Mouse (Mus musculus): ENCODE data around the gene Tspyl4.
"Not testable (repeated sequence)": the region's sequence is repeated elsewhere in the genome, so short reads cannot be mapped to it uniquely, and the experiment has no call there.

Gene Tspyl4

DNA sequence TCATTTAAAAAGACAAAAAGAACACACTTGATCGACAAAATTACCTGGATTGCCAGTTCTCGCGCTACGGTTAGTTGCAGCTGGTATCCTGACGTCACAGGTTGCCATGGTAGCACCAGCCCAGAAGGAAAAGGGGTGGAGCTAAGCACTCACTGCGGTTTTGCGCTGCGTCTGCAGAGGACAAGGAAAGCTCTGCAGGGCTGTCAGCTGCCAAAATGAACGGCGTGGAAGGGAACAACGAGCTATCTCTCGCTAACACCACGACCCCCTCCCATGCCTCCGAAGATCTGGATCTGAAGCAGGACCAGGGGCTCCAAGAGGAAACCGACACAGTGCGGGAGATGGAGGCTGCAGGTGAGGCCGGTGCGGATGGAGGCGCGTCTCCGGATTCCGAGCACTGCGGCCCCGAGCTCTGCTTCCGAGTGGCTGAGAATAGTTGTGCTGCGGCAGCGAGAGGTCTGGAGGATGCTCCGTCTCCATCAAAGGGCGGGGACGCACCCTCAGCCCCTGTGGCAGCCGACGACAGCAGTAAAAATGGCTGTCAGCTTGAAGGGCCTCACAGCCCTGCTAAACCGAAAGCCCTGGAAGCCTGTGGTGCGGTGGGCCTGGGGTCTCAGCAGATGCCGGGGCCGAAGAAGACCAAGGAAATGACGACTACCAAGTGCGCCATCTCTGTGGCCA lies at the start of gene Tspyl4:
Tspyl4 (plus strand) TSS at position 144 of the 681 bp plus-strand sequence.
- DNase-seq (ENCODE audit: low spot score) = peak; percentile 86

DNA sequence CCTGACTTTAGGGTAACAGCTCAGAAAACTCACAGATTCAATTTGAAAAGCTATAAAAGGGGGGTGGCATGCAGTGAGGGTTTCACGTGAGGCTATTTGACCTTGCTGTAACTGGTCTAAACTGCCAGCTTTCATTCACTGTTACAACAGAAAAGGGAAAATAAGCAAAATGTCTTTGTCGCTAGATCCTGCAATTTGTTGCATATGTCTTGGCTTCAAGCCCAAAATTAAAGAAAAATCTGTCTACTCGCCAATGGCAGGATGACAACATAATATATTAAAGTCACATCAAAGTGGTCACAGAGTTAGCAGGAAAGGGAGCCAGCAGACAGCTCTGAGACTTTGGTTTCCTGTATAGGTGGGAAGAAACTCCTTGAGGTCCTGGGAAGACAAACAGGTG lies 49.5 kb upstream of the Tspyl4 start:
- no peak for DNase-seq (ENCODE audit: low spot score)

DNA sequence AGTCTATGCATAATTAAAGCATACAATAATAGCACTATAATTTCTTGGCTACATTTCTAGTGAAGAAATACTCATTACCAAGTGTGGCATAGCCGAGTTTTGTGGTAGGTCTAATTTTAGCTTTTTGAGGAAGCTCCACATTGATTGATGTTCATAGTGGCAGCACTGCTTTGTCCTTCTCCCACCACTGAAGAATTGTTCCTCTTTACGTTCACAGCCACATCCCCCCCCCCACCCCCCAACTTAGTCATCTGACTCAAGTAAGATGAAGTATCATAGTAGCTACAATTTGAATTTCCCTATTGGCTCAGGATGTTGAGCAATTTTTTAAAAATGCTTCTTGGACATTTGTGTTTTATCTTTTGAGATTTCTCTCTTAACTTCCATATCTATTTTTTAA lies 47.6 kb upstream of the Tspyl4 start:
- no peak for DNase-seq (ENCODE audit: low spot score)

DNA sequence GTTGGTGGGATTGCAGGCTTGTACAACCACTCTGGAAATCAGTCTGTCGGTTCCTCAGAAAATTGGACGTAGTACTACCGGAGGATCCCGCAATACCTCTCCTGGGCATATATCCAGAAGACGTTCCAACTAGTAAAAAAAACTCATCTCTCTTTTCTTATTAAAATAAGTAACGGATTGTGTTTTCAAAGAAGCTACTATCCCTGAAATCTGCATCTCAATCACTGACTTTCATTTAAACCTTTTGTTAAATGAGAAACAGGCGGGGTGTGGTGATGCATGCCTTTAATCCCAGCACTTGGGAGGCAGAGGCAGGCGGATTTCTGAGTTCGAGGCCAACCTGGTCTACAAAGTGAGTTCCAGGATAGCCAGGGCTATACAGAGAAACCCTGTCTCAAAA lies 44.4 kb upstream of the Tspyl4 start:
- not testable (repeated sequence) for DNase-seq (ENCODE audit: low spot score)

DNA sequence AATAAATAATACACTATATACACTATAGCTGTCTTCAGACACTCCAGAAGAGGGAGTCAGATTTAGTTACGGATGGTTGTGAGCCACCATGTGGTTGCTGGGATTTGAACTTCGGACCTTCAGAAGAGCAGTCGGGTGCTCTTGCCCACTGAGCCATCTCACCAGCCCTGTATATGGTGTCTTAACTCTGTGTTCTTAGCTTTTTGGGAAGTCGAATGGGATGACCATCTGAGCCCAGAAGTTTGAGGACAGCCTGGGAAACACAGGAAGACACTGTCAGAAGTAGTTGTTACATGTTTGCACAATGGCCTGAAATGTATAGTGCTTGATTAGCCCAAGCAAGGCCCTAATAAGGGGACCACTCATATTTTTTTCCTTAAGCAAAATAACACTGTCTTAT lies 32.1 kb upstream of the Tspyl4 start:
- DNase-seq (ENCODE audit: low spot score) = no peak

DNA sequence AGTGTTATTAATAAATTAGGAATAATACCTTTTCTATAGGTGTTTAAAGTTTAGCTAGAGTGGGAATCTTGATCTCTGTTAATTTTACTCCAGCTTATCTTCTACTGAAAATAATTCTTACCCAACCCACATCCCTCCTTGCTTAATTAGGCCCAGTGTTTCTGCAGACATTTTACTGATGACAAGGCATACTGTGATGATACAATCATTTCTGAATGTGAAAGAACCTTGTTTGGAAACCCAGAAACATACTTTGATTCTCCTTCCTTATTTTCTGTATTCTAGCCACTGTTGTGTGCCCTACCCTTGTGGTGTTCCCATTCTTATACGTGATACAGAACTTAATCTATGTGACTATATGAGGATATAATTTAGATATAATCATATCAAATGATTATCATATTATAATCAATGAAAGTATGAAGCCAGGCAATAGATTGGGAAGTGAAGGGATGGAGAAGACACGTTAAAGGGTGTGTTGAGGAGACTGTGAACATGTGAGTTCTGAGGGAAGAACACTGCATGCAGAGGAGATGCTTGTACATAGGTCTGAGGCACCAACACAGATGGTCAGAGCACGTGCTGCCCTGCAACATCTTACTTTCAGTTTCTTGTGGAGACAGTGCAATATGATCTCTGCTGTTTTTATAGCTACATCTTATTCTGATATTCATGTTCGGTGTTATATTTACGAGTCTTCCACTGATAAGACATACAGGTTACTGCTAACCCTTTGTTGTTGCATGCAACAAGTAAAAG lies 29.8 kb upstream of the Tspyl4 start:
- DNase-seq (ENCODE audit: low spot score) = no peak

DNA sequence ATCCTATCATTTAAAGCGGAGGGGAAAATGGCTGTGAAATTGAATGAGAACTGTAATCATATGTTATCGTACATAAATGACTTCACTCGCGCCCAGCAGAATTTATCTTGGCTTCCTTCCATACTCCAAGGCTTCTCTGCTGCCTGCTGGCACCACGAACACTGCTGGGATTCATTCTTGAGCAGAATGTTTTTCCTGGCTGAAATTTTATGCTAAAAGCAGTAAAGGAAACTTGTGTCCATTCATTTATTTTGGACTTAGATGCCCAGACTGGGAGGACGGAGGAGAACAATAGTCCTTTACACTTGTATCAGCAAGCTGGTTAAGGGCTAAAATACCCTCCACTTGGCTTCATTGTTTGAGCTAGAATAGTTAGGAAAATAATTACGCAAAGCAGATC lies 25.6 kb upstream of the Tspyl4 start:
- no peak for DNase-seq (ENCODE audit: low spot score)

DNA sequence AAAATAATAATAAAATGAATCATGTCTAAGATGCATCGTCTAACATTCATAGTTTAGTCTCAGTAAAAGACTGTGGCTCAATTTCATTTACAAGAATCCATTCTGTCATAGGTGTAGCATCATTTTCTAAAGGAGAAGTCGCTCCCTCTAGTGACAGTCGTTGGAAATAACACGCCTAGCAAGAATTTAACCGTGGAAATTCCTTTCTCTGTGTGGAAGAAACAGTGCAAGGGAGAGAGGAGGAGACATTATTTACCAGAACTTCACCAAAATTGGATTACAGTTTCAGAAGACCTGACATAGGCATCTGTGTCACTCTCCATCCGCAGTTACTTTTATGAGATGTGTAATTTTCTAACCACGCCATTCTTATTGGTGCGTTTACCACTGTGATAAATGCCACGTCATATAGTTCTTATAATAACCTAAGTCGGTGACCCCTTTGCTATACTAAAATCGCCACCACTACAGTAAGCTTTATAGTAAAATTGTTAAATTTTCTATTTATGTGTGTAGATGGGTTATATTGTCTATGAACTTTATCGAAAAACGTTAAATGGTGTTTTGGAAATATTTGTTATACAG lies 16.6 kb upstream of the Tspyl4 start:
- DNase-seq (ENCODE audit: low spot score) = no peak

DNA sequence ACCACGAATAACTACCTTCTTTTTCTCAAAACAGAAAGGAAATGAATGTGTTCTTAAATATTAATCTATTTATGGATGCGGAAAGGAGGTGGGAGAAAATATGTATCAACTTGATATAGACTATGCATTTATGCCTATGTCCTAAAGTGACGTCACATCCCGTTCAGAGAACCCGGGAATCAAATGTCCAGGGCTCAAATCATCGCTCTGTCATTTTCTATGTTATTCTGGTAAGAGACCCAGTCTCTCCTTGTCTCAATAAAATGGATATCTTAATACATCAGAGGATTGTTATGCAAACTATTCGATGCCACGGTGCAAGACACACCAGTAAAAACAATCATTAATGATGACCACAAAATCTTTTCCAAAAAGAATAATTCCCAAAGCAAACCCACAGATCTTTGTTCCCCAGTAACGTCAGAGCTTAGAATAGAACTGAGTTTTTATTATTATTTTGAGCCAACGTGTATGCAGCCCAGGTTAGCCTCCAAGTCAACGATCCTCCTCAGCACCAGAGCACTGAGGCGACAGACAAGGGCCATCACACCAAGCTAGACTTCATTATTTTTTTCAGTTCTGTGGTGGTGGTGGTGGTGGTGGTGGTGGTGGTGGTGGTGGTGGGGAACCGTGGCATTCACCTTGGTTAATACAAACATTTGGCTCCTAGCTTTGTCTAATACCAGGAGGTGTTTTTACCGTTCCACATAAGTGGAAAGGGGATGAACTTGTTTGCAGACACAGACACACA lies 15.9 kb upstream of the Tspyl4 start:
- DNase-seq (ENCODE audit: low spot score) = no peak

DNA sequence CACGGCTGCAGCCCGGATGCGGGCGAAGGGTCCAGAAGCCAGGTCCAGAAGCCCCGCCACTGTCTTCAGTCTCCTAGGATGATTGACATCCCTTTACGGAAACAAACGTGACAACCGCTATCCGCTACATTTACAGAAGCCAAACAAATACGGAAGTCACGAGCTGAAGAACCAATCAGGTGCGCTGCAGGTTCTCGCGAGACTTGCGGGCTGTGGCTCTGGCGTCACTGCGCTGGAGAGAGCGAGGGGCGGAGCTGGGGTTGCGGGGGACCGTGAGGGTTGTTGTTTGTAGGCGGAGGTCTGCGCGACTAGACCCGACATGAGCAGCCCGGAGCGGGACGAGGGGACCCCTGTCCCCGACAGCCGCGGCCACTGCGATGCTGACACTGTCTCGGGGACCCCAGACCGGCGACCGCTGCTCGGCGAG lies 15.3 kb upstream of the Tspyl4 start, which contains the start of gene Tspyl1:
Tspyl1 (plus strand) TSS at position 229 of the 427 bp plus-strand sequence.
- DNase-seq (ENCODE audit: low spot score) = peak; percentile 97

DNA sequence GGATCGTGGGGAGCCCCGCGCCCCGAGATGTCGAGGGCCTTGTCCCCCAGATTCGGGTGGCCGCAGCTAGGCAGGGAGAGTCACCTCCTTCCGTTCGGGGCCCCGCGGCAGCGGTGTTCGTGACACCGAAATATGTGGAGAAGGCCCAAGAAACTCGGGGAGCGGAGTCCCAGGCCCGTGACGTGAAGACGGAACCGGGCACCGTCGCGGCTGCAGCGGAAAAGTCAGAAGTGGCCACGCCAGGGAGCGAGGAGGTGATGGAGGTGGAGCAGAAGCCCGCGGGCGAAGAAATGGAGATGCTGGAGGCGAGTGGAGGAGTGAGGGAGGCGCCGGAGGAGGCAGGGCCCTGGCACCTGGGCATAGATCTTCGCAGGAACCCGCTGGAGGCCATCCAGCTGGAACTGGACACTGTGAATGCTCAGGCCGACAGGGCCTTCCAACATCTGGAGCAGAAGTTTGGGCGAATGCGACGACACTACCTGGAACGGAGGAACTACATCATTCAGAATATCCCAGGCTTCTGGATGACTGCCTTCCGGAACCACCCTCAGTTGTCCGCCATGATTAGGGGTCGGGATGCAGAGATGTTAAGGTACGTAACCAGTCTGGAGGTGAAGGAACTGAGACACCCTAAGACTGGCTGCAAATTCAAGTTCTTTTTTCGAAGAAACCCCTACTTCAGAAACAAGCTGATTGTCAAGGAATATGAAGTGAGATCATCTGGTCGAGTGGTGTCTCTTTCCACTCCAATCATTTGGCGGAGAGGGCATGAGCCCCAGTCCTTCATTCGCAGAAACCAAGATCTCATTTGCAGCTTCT lies 14.6 kb upstream of the Tspyl4 start:
- peak; percentile 42 for DNase-seq (ENCODE audit: low spot score)

DNA sequence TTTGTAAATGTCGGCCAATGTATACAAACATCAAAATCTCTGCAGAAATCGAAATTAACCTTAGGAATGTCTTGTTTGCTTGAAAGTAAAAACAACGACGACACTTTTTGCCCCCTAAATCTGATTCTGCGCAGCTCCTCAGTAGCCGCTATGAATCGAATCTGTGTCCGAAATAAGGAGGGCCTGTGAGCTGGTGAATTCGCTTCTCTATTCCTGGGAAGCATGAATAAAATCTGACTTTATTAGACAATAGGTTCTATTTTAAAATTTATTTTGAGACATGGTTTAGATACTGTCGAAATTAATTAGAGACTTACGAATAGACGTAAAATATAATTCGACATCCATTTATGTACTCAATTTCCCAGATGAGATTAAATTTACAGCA lies 337 bp upstream of the Tspyl4 start:
- DNase-seq (ENCODE audit: low spot score) = no peak

DNA sequence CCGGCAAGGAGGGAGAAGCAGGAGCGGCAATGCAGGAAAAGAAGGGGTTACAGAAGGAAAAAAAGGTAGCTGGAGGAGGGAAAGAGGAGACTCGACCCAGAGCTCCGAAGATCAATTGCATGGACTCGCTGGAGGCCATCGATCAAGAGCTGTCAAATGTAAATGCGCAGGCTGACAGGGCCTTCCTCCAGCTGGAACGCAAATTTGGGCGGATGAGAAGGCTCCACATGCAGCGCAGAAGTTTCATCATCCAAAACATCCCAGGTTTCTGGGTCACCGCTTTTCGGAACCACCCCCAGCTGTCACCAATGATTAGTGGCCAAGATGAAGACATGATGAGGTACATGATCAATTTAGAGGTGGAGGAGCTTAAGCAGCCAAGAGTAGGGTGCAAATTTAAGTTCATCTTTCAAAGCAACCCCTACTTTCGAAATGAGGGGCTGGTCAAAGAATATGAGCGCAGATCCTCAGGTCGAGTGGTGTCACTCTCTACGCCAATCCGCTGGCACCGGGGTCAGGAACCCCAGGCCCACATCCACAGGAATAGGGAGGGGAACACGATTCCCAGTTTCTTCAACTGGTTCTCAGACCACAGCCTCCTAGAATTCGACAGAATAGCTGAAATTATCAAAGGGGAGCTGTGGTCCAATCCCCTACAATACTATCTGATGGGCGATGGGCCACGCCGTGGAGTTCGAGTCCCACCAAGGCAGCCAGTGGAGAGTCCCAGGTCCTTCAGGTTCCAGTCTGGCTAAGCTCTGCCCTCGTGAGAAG lies 925 bp downstream of the Tspyl4 start:
- no peak for DNase-seq (ENCODE audit: low spot score)

DNA sequence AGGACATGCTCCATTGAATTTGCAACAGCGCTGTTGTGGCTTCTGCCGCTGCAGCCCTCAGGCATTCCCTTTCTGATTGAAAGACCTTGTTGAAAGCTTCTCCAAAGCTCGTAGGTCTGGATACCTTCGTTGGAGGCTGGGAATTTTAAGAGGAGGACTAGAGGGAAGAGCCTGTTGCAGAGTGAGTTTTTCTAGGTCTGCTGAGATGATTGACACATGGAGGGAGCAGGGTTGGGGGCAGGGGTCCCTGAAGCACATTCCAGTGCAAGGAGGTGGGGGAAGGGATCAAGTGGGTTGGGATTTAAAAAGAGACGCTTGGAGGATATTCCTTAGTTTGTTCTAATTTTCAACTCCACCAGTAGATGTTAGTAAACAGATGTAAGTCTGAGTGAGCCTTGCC lies 3.1 kb downstream of the Tspyl4 start:
- no peak for DNase-seq (ENCODE audit: low spot score)

DNA sequence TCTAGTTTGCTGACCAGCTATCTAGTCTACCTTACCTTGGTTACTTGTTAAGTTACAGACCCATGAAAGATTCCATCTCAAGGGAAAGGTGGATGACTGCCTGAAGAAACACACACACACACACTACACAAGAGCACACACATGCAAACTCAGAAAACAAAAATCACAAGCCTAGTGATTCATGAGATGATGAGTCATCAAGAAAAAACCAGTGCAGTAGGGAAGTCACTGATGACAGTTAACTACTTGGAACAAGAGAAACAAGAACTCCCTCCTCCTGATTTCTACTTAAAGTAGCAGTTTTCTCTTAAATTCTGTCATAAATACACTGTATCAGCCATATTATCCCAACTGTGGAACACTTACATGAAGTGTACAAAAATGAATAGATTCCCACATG lies 9.8 kb downstream of the Tspyl4 start:
- no peak for DNase-seq (ENCODE audit: low spot score)

DNA sequence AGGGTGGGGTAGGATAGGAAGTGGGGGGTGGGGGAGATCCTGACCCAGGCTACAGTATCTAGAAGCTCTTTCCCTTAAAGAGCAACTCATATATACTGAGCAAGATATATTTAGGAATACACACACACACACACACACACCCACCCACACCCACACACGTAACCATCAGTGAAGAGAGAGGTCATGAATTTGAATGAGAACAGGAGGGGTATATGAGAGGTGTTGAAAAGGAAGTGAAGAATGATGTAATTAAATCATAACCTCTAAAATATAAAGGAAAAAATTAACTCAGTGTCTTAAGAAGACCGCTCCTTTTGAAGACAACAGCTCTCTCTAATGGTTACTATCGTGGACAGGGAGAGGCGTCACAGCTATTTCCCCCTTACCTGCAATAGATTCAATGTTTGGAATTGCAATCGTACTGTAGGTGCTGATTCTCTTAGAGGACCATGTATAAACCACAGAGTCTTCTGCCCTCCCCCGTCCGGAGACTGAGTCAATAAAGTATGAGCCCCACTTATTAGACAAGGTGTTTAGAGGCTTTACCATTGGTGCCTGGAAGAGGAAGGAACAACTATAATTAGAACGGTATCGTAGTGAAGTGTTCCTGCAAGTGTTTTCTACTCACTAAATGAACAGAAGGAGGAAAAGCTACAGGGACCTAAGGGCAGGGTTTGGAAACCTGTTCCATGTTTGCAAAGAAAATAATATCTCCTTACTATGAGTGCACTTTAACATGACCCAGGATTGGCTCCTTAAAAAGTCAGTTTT lies 12.9 kb downstream of the Tspyl4 start:
- DNase-seq (ENCODE audit: low spot score) = no peak

DNA sequence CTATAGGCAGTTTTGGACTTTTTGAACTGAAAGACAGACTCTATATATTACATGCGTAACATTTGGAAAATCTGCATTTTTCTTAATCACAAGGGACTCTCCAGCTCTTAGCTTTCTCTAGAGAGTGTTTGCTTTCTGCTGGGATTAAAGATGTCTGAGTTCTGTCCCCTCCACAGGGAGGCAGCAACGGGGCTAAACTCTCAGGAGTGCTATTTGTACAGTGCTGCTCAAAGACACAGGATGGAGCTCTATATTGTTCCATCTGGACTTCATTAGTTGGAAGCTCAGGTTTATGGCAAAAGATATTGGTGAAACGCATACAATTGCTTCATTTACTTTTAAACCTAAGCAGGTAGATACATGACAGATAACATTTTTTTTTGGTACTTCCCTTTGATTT lies 15.3 kb downstream of the Tspyl4 start:
- no peak for DNase-seq (ENCODE audit: low spot score)

DNA sequence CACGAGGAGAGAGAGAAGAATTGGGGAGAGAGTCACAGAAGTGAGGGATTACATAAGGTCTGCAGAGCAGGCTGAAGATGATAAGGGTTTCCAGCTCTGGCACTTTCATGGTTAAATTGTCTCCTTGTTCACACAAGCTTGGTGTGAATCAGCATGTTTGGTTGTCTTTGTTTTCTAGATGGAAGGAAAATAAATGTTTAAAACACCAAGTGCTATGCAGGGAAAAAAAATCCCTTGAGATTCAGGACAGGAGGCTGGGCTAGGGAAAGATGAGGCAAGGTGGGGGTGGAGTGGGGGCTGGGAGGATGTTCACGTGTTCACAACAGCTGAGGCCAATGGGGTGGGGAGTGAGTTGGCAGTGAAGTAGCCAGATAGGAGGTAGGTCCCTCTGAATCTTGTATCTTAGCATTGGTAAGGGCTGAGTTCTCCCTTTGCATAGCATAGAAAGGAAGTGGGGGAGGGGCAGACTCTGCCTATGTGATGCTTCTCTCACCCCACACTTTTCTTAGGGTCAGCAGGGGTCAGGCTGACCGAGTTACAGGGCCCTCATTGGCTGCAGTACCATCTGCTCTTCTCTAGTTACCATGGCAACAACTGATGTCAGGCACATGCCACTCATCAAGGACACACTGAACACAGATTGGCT lies 19.5 kb downstream of the Tspyl4 start:
- no peak for DNase-seq (ENCODE audit: low spot score)

DNA sequence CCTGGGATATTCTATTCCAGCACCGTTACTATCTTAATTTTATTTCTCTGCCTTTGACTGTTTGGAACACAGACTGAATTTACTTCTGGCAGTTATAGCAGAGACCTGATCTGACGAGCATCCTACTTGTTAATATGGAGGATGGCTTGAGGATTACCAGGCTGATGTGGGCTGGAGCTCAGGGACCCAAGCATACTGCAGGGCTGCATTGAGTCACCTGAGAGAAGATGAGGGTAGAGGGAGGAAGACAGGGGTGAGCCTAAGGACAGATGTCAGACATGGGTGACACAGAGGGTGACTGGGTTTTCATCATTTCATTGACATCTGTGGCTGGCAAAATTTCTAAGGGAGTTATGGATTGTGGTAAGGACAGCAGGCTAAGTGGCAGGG lies 20.0 kb downstream of the Tspyl4 start:
- DNase-seq (ENCODE audit: low spot score) = no peak

DNA sequence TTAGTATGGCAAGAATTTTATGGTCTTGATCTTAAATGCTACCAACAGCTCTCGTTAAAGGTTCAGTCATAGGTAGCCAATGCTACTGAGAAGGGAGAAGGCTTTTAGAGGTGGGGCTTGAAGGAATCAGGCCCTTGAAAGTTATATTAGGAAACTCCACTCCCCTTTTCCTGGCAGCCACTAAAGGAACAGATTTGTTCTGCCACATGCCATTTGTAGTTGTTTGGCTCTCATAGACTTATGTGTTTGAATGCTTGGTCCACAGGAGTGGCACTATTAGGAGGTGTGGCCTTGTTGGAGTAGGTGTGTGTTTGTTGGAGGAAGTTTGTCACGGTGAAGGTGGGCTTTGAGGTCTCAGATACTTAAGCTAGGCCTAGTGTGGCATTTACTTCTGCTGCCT lies 23.6 kb downstream of the Tspyl4 start:
- DNase-seq (ENCODE audit: low spot score) = no peak

All from urinary bladder, postnatal 25 days (tissue).